Mouse (Mus musculus): ENCODE data around the gene Bola3. TPM values are rescaled to one million over a fixed set of nuclear protein-coding genes. Genes with fewer than 3 reads are reported as not detected.

Gene Bola3
- 104 TPM for polyA plus RNA-seq (2014; fragmentation: Illumina TruSeq; extraction: RNeasy Lipid Tissue Mini Kit (QIAGEN cat#74804); ENCODE audit: low read depth, low replicate concordance)

GRCm38 (mm10) chr6:83348873-83349272 is at the start of gene Bola3:
Gene Bola3 (plus strand): TSS chr6:83349147.

GRCm38 (mm10) chr6:83325525-83326393 is 23.2 kb upstream of the Bola3 start, which contains the start of the genes Mthfd2 and Mob1a:
Gene Mthfd2 (minus strand): TSS chr6:83325908.
Gene Mob1a (plus strand): TSS chr6:83326016.

Other genes starting within 250 kb of the Bola3 start
- not detected for gene Ccdc142, start 247.5 kb upstream of the Bola3 start, polyA plus RNA-seq (2014; fragmentation: Illumina TruSeq; extraction: RNeasy Lipid Tissue Mini Kit (QIAGEN cat#74804); ENCODE audit: low read depth, low replicate concordance)
- 0.61 TPM for gene Gm42688, start 247.5 kb upstream of the Bola3 start, polyA plus RNA-seq (2014; fragmentation: Illumina TruSeq; extraction: RNeasy Lipid Tissue Mini Kit (QIAGEN cat#74804); ENCODE audit: low read depth, low replicate concordance)
- 30.5 TPM for gene Mrpl53, start 240.1 kb upstream of the Bola3 start, polyA plus RNA-seq (2014; fragmentation: Illumina TruSeq; extraction: RNeasy Lipid Tissue Mini Kit (QIAGEN cat#74804); ENCODE audit: low read depth, low replicate concordance)
- 3.1 TPM for gene Mogs, start 233.7 kb upstream of the Bola3 start, polyA plus RNA-seq (2014; fragmentation: Illumina TruSeq; extraction: RNeasy Lipid Tissue Mini Kit (QIAGEN cat#74804); ENCODE audit: low read depth, low replicate concordance)
- 4.3 TPM for gene Wbp1, start 227.6 kb upstream of the Bola3 start, polyA plus RNA-seq (2014; fragmentation: Illumina TruSeq; extraction: RNeasy Lipid Tissue Mini Kit (QIAGEN cat#74804); ENCODE audit: low read depth, low replicate concordance)
- 0.66 TPM for gene Ino80b, start 223.7 kb upstream of the Bola3 start, polyA plus RNA-seq (2014; fragmentation: Illumina TruSeq; extraction: RNeasy Lipid Tissue Mini Kit (QIAGEN cat#74804); ENCODE audit: low read depth, low replicate concordance)
- not detected for gene Rtkn, start 213.7 kb upstream of the Bola3 start, polyA plus RNA-seq (2014; fragmentation: Illumina TruSeq; extraction: RNeasy Lipid Tissue Mini Kit (QIAGEN cat#74804); ENCODE audit: low read depth, low replicate concordance)
- 0.34 TPM for gene Wdr54, start 192.8 kb upstream of the Bola3 start, polyA plus RNA-seq (2014; fragmentation: Illumina TruSeq; extraction: RNeasy Lipid Tissue Mini Kit (QIAGEN cat#74804); ENCODE audit: low read depth, low replicate concordance)
- not detected for gene 1700003E16Rik, start 192.7 kb upstream of the Bola3 start, polyA plus RNA-seq (2014; fragmentation: Illumina TruSeq; extraction: RNeasy Lipid Tissue Mini Kit (QIAGEN cat#74804); ENCODE audit: low read depth, low replicate concordance)
- 5.5 TPM for gene Dctn1, start 183.2 kb upstream of the Bola3 start, polyA plus RNA-seq (2014; fragmentation: Illumina TruSeq; extraction: RNeasy Lipid Tissue Mini Kit (QIAGEN cat#74804); ENCODE audit: low read depth, low replicate concordance)
- not detected for gene Slc4a5, start 129.3 kb upstream of the Bola3 start, polyA plus RNA-seq (2014; fragmentation: Illumina TruSeq; extraction: RNeasy Lipid Tissue Mini Kit (QIAGEN cat#74804); ENCODE audit: low read depth, low replicate concordance)
- gene Mthfd2, start 23.2 kb upstream of the Bola3 start, polyA plus RNA-seq (2014; fragmentation: Illumina TruSeq; extraction: RNeasy Lipid Tissue Mini Kit (QIAGEN cat#74804); ENCODE audit: low read depth, low replicate concordance) = 0.24 TPM
- 49.2 TPM for gene Mob1a, start 23.1 kb upstream of the Bola3 start, polyA plus RNA-seq (2014; fragmentation: Illumina TruSeq; extraction: RNeasy Lipid Tissue Mini Kit (QIAGEN cat#74804); ENCODE audit: low read depth, low replicate concordance)
- 3.3 TPM for gene Tet3, start 109.9 kb downstream of the Bola3 start, polyA plus RNA-seq (2014; fragmentation: Illumina TruSeq; extraction: RNeasy Lipid Tissue Mini Kit (QIAGEN cat#74804); ENCODE audit: low read depth, low replicate concordance)
- gene Dguok, start 157.8 kb downstream of the Bola3 start, polyA plus RNA-seq (2014; fragmentation: Illumina TruSeq; extraction: RNeasy Lipid Tissue Mini Kit (QIAGEN cat#74804); ENCODE audit: low read depth, low replicate concordance) = 13.4 TPM
- gene Actg2, start 187.1 kb downstream of the Bola3 start, polyA plus RNA-seq (2014; fragmentation: Illumina TruSeq; extraction: RNeasy Lipid Tissue Mini Kit (QIAGEN cat#74804); ENCODE audit: low read depth, low replicate concordance) = 0.45 TPM
- gene Stambp, start 223.6 kb downstream of the Bola3 start, polyA plus RNA-seq (2014; fragmentation: Illumina TruSeq; extraction: RNeasy Lipid Tissue Mini Kit (QIAGEN cat#74804); ENCODE audit: low read depth, low replicate concordance) = 25.5 TPM